Mouse (Mus musculus): ENCODE results near the gene Lhfpl2.

Lhfpl2 gene

GRCm38 (mm10) chr13:94174577-94175279 lies 117.1 kb downstream of the Lhfpl2 start:
- peak in 1 of 2 experiments; percentile 62 for DNase-seq (ENCODE audit: low spot score in 2 of 2)

DNA sequence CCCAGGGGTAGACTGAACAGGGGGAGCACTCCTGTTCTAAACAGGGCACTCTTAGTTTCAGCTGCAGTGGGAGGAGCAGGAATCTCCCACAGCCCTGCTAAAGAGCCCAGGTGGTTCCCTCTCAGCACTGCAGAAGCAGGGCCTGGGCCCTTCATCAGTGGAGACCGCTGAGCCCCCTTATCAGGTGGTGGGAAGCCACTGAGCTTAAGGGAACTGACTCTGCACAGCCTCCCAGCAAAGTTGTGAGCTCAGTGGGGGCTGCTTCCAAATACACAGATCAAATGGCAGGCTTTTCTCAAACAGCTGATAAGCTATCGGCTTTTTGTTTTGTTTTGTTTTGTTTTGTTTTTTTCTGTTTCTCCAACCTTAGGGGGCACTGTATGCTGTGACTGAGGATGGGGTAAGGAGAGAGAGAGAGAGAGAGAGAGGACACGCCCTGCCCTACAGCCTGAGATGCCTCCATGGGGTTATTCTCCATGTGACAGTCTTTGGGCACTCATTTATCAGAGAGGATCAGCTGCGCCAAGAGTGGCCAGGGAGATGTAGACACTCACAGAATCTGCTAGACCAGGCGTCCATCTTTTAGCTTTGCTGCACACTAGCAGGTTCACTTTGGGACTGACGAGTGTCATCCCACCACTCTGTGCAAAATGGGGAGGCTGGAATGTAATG lies 117.9 kb downstream of the Lhfpl2 start:
- DNase-seq (ENCODE audit: low spot score in 2 of 2) = peak; percentile 25 to 61

DNA sequence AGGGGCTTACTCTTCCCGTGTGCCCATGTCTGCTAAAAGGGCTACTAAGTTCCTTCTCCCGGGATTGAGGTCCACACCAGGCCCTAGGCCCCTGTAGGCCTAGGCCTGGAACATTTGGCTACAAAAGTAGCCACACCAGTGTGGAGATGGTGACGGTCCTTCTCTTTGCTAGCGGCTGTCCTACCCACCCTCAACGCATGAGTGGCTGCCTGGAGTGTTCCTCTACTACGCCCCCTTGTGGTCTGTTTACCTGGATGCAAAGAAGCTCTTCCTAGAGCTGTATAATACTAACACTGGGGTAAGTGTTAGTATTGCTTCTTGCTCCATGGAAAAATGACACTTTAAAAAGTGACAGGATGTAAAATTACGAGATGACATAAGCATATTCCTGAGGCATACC lies 119.6 kb downstream of the Lhfpl2 start:
- DNase-seq (ENCODE audit: low spot score in 2 of 2) = peak; percentile 60 to 75

DNA sequence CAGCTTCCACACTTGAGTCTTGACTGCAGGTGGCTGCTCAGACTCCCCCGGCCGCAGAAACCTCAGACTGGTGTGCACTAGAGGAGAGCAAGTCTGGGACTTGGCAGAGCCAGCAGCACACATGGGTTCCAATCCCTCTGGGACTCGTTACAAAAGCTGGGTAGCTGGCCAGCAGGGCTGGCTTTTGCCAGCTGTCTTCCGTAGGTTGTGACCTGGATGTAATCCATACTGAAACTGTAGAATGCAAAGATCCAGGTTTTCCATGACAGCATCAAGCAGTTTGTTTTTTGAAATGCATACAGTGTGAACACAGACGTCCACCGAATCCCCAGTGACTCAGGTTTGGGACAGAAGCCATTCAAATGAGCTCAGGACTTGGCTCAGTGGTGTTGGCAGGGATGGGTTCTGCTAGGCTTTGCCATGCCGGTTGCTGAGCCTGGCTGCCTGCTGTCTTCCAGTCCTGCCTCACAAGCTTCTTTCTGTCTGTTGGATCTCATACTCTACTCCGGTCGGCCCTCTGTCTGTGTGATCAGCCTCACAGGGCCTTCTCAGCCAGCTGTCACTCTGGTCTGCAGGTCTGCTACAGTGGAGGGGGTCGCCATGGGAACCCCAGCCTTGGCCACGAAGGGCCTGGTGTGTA lies 120.9 kb downstream of the Lhfpl2 start:
- DNase-seq (ENCODE audit: low spot score in 2 of 2) = no peak

- DNase-seq (ENCODE audit: low spot score in 2 of 2) = no peak
These were observed 123.2 kb downstream of the Lhfpl2 start for GRCm38 (mm10) chr13:94180477-94181420.

DNA sequence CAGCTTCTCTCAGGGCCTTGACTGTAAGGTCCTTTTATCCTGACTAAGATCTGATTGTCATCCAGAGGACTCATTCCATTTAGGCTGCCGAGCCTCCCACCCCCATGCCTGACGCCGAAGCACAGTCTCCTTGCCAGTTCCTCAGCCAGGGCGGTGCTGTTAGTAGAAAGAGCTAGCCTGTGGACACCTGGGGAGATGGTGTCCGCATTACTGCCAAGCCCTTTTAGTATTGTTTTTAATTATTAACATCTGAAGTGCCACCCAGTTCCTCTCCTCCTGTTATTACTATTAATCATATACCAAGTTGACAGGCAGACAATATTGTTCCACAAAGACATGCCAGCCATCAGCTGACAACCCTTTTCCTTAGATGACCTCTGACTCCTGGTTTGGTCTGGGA lies 124.4 kb downstream of the Lhfpl2 start:
- DNase-seq (ENCODE audit: low spot score in 2 of 2) = no peak

DNA sequence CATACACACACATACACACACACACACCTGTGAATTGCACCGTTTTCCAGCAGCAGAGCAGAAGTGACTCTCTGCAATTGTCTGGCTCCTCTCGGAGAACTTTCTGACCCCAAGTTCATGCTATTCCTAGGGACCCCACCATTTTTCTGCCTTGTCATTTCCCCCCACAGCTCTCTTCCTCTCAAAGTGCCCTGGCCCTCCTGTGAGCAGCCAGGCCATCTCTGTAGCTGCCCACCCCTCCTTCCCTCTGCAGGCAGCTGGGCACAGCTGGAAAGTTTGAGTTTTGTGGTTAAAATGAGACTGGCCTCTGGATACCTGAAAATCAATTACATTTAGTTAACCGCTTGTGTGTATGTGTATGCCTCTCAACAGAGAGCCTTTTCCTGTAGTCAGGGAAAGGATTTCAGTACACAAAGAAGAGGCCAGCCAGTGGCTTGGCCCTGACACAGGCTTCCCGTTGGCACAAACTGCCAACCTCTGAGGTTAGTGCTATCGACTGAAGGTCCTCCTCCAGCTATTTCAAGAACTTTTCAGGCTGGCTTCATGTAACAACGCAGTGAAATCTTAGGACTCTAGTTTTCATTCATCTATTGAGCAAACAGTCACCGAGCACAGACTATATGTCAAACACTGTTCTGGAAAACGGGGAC lies 125.9 kb downstream of the Lhfpl2 start:
- DNase-seq (ENCODE audit: low spot score in 2 of 2) = no peak

DNA sequence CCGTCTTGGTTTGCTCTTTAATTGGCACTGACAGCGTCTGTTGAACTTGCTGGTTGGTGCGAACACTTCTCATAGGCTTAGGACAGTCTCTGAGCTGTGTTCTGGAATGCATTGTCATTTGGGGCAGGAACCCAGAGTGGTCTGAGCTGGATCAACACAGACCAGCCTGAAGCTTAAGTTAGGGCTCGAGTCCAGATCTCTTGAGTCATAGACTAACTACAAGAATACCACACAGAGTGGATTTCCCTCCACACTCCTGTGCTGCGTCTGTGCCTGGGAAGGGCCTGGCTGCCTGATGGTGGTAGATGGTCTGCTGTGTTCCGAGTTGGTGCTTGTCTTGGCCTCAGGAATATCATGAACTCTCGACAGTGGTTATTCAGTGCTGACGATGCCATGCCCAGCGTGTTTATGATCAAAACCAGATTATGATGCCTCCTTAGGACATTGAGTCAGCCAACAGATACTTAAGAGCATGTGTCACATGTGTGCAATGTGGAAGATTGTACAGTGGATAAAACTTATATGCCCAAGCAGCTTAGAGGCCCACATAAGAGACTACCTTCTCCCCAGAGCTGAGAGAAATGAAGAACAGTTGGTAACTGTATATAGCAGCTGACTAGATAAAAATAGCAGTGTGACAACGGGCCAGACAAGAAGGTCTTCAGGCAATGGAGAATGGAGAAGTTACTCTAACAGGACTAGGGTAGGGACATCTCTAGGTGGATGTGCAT lies 127.3 kb downstream of the Lhfpl2 start:
- no peak for DNase-seq (ENCODE audit: low spot score in 2 of 2)

DNA sequence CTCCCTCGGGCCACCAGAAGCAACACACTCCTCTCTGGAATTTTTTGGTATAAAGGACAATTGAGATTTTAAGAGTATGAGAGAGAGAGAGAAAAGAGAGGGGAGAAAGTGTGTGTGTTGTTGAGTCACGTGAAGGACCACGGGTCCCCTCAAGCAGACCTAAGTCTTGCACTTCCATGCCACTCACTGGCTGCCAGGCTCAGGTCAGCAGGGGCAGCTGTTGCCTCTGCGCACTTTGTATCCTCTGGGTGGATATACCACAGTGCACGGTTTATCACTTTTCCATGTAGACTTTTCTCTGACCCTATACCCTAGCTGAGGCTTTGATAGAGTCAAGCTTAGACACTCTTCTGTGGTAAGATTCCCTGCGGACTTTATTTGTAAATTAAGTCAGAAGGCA lies 128.0 kb downstream of the Lhfpl2 start:
- DNase-seq (ENCODE audit: low spot score in 2 of 2) = no peak

- DNase-seq (ENCODE audit: low spot score in 2 of 2) = no peak
These were observed 130.8 kb downstream of the Lhfpl2 start for GRCm38 (mm10) chr13:94188200-94189086.

DNA sequence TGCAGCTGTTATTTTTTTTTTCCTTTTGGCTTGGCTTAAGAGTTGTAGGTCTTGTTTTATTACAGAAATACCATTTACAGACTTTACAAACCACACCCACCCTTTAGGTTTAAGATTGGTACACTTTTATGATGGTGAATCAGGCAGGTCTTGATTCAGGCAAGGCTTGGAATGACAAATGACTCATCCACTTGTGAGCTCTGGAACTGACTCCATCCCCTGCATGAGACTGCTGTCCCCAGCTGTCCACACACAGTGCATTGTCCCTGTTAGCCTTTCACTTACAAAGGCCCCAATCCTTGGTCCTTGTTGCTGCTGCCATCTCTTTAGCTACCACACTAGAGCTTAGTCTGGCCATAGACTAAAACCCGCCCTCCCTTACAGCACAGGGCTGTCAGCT lies 132.8 kb downstream of the Lhfpl2 start:
- DNase-seq (ENCODE audit: low spot score in 2 of 2) = no peak

GRCm38 (mm10) chr13:94193227-94193626 lies 135.6 kb downstream of the Lhfpl2 start:
- DNase-seq (ENCODE audit: low spot score in 2 of 2) = no peak

GRCm38 (mm10) chr13:94198616-94199015 lies 141.0 kb downstream of the Lhfpl2 start:
- DNase-seq (ENCODE audit: low spot score in 2 of 2) = no peak

DNA sequence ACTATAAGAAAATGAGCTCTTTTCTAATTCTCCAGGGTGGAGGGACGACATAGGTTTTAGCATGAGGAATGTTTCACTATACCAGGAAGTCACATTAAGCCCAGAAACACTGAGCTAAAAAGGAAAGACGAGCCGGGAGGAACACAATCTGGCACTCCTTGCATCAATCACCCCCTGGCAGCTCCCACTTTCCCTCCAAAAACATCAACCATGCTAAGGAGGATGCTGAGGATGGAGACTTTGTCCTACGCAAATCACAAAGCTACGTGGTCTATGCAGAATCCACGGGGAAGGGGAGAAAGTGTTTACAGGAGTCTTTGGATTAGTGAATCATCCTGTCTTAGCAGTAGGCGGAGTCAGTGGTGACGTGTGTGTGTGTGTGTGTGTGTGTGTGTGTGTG lies 142.2 kb downstream of the Lhfpl2 start:
- DNase-seq (ENCODE audit: low spot score in 2 of 2) = no peak

DNA sequence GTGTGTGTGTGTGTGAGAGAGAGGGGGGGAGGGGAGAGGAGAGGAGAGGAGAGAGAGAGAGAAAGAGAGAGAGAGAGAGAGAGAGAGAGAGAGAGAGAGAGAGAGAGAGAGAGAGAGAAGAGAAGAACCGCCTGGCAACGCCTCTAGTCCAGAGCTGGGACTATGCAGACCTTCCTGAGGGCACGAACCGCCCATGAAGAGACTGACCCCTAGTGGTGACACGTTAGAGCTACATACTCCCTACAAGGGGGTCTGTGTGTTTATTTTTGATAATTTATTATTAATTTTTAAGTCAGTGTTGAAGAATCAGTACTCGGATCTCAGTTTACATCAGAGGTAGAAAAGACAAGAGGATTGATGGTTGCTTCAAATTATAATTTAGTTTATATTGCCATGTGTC lies 147.6 kb downstream of the Lhfpl2 start:
- peak in 1 of 2 experiments; percentile 62 for DNase-seq (ENCODE audit: low spot score in 2 of 2)

DNA sequence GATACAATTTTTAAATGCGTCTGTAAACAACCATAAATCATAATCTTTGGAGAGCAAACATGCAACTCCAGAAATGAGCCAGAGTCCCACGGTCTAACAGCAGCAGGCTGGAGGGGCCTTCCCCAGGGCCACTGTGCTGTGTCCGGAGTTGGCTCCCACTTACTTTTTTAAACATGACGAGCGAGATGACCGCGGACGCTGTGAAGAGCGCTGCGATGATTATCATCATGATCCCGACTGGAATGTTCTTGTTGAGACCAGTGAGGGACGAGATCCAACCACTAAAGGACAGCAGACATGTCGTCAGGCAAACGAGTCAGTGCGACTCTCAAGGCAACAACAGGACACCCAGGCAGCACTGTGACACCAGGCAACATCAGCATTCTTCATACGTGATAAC lies 150.4 kb downstream of the Lhfpl2 start:
- no peak for DNase-seq (ENCODE audit: low spot score in 2 of 2)

DNA sequence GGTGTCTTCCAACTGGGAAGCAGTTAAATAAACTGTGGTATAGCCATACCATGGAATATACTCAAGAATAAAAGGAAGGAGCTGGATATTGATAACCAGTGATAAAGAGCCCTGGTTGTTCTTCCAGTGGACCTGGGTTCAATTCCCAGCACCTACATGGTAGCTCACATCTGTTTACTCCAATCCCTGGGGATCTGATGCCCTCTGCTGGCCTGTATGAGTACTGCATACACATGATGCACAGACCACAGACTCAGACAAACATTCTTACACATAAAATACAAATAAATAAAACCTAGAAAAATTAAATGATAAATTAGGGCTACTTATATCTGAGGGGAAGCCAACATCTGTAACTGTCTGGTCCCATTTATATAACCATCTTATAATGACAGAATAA lies 151.3 kb downstream of the Lhfpl2 start:
- DNase-seq (ENCODE audit: low spot score in 2 of 2) = no peak

- no peak for DNase-seq (ENCODE audit: low spot score in 2 of 2)
These were observed 153.9 kb downstream of the Lhfpl2 start for GRCm38 (mm10) chr13:94211236-94212119.

DNA sequence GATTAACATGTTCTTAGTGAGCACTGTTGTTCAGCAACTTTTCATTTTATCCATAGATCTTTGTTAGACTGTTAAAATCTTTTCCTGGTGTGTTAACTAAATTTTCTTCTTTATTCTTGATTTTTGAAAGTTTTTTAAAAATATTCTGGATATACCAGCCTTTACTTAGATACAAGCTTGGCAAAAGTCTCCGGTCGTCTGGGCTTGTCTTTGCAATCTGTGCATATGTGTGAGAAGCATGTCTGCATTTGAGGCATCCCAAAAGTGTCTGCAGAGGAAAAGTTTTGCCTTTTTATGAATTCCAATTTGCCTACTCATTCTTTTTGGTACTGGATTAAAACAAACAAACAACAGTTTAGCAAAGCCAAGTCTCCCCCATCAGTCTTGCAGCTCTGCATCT lies 154.6 kb downstream of the Lhfpl2 start:
- no peak for DNase-seq (ENCODE audit: low spot score in 2 of 2)

Data from spleen, postnatal 4 days (tissue).